Mouse (Mus musculus) stomach, embryonic 15.5 days (tissue): ENCODE measurements at regions not wholly inside any gene's neighbourhood (a gene's known extent, or its start where the extent isn't known, plus 50 kb on each side); places are given as distances from the start of the nearest gene placed in this dataset.
A peak's percentile ranks its signal among the peaks of the same experiment; 100 is the strongest.

Source experiments
- ATAC-seq: fragments of 200-750 bp; cut with Nextera tagmentation; 2 replicates; pipeline ENCODE4 v1.8.0; 2017; ENCODE audit warnings: low read depth, moderate number of reproducible peaks, moderate TSS enrichment; ENCODE audit not compliant: insufficient read depth, low FRiP score
- H3K27ac ChIP-seq: fragments of 300-500 bp; sonication (generic); 2 replicates; pipeline ENCODE4 v1.5.1; 2015; ENCODE audit warnings: mild to moderate bottlenecking, inconsistent platforms
- H3K27me3 ChIP-seq: fragments of 300-500 bp; sonication (generic); replicated peaks from 2 replicates; pipeline ENCODE4 v1.6.1; 2015; ENCODE audit warnings: inconsistent platforms
- H3K36me3 ChIP-seq: fragments of 300-500 bp; sonication (generic); 2 replicates; pipeline ENCODE4 v1.6.1; 2015; ENCODE audit warnings: inconsistent platforms
- H3K4me1 ChIP-seq: fragments of 300-500 bp; sonication (generic); 2 replicates; pipeline ENCODE4 v1.6.1; 2015; ENCODE audit warnings: inconsistent platforms
- H3K4me2 ChIP-seq: fragments of 300-500 bp; sonication (generic); 2 replicates; pipeline ENCODE4 v1.6.1; 2015; ENCODE audit warnings: mild to moderate bottlenecking, inconsistent platforms
- H3K4me3 ChIP-seq: fragments of 300-500 bp; sonication (generic); replicated peaks from 2 replicates; pipeline ENCODE4 v1.5.1; 2015; ENCODE audit warnings: inconsistent platforms
- H3K9ac ChIP-seq: fragments of 300-500 bp; sonication (generic); 2 replicates; pipeline ENCODE4 v1.6.1; 2015; ENCODE audit warnings: inconsistent platforms
- H3K9me3 ChIP-seq: fragments of 300-500 bp; sonication (generic); 2 replicates; pipeline ENCODE4 v1.6.1; 2016; ENCODE audit warnings: inconsistent platforms
- WGBS: fragments of 180-500 bp; shearing (Covaris S2); methylation state at CpG from one replicate; pipeline ENCODE4 v1.1.7; 2015; 5-methylcytosine and 5-hydroxymethylcytosine counted together

GRCm38 (mm10) chr13:28790381-28790780 is 163.1 kb downstream of the Sox4 start:
- no peaks in the 10 kb centered on the region for H3K9me3 ChIP-seq
- H3K4me3 ChIP-seq = no peak overlapping the region
- H3K36me3 ChIP-seq = no peaks in the 10 kb centered on the region
- H3K4me1 ChIP-seq = peaks cover 16% of the 10 kb centered on the region
- no peaks in the 10 kb centered on the region for H3K27me3 ChIP-seq
- no peak overlapping the region for H3K4me2 ChIP-seq
- WGBS = 60% methylated on average over 4 of the region's 4 CpGs
- no peak overlapping the region for H3K9ac ChIP-seq
- H3K27ac ChIP-seq = no peak overlapping the region
- ATAC-seq = no peak

GRCm38 (mm10) chr13:28787331-28787643 is 166.2 kb downstream of the Sox4 start:
- no peaks in the 10 kb centered on the region for H3K27me3 ChIP-seq
- no peak overlapping the region for H3K4me3 ChIP-seq
- 34% methylated on average over 3 of the region's 3 CpGs for WGBS
- H3K9me3 ChIP-seq = no peaks in the 10 kb centered on the region
- H3K4me2 ChIP-seq = peak overlapping the region; percentile 23; the same call in 1 of the 2 replicates
- no peak for ATAC-seq
- no peak overlapping the region for H3K9ac ChIP-seq
- peak overlapping the region; percentile 61; the same call in 1 of the 2 replicates for H3K27ac ChIP-seq
- H3K36me3 ChIP-seq = no peaks in the 10 kb centered on the region
- peaks cover 11% of the 10 kb centered on the region for H3K4me1 ChIP-seq

- H3K27ac ChIP-seq = peak overlapping the region; percentile 61; the same call in 1 of the 2 replicates
- no peak overlapping the region for H3K4me3 ChIP-seq
- peaks cover 11% of the 10 kb centered on the region for H3K4me1 ChIP-seq
- peak overlapping the region; percentile 23; the same call in 1 of the 2 replicates for H3K4me2 ChIP-seq
- 27% methylated on average over 9 of the region's 9 CpGs for WGBS
- no peaks in the 10 kb centered on the region for H3K36me3 ChIP-seq
- no peak for ATAC-seq
- H3K9ac ChIP-seq = no peak overlapping the region
- H3K9me3 ChIP-seq = no peaks in the 10 kb centered on the region
- no peaks in the 10 kb centered on the region for H3K27me3 ChIP-seq
Measured at GRCm38 (mm10) chr13:28786629-28787330, 166.7 kb downstream of the Sox4 start.

GRCm38 (mm10) chr13:28782497-28783246 is 170.8 kb downstream of the Sox4 start:
- no peak overlapping the region for H3K4me3 ChIP-seq
- H3K4me1 ChIP-seq = peaks cover 11% of the 10 kb centered on the region
- no peaks in the 10 kb centered on the region for H3K36me3 ChIP-seq
- H3K27ac ChIP-seq = no peak overlapping the region
- H3K27me3 ChIP-seq = no peaks in the 10 kb centered on the region
- no peaks in the 10 kb centered on the region for H3K9me3 ChIP-seq
- H3K4me2 ChIP-seq = no peak overlapping the region
- no peak overlapping the region for H3K9ac ChIP-seq
- WGBS = 46% methylated on average over 10 of the region's 10 CpGs
- ATAC-seq = no peak

- H3K4me3 ChIP-seq = no peak overlapping the region
- H3K36me3 ChIP-seq = no peaks in the 10 kb centered on the region
- H3K27ac ChIP-seq = no peak overlapping the region
- 38% methylated on average over 5 of the region's 5 CpGs for WGBS
- no peak overlapping the region for H3K4me2 ChIP-seq
- no peaks in the 10 kb centered on the region for H3K27me3 ChIP-seq
- no peak for ATAC-seq
- peaks cover 7% of the 10 kb centered on the region for H3K4me1 ChIP-seq
- H3K9ac ChIP-seq = no peak overlapping the region
- H3K9me3 ChIP-seq = no peaks in the 10 kb centered on the region
Measured at GRCm38 (mm10) chr13:28782081-28782480, 171.4 kb downstream of the Sox4 start.

GRCm38 (mm10) chr13:28781660-28782059 is 171.9 kb downstream of the Sox4 start:
- H3K27me3 ChIP-seq = no peaks in the 10 kb centered on the region
- 53% methylated on average over 5 of the region's 5 CpGs for WGBS
- no peak for ATAC-seq
- no peaks in the 10 kb centered on the region for H3K9me3 ChIP-seq
- H3K4me2 ChIP-seq = no peak overlapping the region
- no peak overlapping the region for H3K9ac ChIP-seq
- no peaks in the 10 kb centered on the region for H3K36me3 ChIP-seq
- no peak overlapping the region for H3K27ac ChIP-seq
- H3K4me3 ChIP-seq = no peak overlapping the region
- H3K4me1 ChIP-seq = peaks cover 3% of the 10 kb centered on the region; the same call in 1 of the 2 replicates

- no peak for ATAC-seq
- Histone ChIP-seq H3K36me3 (no peaks in the 10 kb centered on the region), H3K9me3 (no peaks in the 10 kb centered on the region), H3K9ac (no peak overlapping the region), H3K4me2 (no peak overlapping the region), H3K4me3 (no peak overlapping the region), H3K27me3 (no peaks in the 10 kb centered on the region), H3K27ac (no peak overlapping the region), H3K4me1 (no peaks in the 10 kb centered on the region)
- WGBS = 69% methylated on average over 5 of the region's 5 CpGs
Measured at GRCm38 (mm10) chr13:28780462-28780861, 173.1 kb downstream of the Sox4 start.

- Histone ChIP-seq H3K36me3 (no peaks in the 10 kb centered on the region), H3K27me3 (no peaks in the 10 kb centered on the region), H3K9me3 (no peaks in the 10 kb centered on the region), H3K4me3 (no peak overlapping the region), H3K4me1 (0 out of 2 replicates have a peak, but pooled peaks cover 7% of the 10 kb centered on the region), H3K27ac (no peak overlapping the region), H3K4me2 (no peak overlapping the region), H3K9ac (no peak overlapping the region)
- WGBS = 57% methylated on average over 7 of the region's 7 CpGs
- ATAC-seq = no peak
Measured at GRCm38 (mm10) chr13:28775142-28775815, 178.2 kb downstream of the Sox4 start.

GRCm38 (mm10) chr13:28774649-28775048 is 178.9 kb downstream of the Sox4 start:
- no peaks in the 10 kb centered on the region for H3K9me3 ChIP-seq
- peaks cover 11% of the 10 kb centered on the region; the same call in 1 of the 2 replicates for H3K4me1 ChIP-seq
- H3K4me2 ChIP-seq = no peak overlapping the region
- ATAC-seq = no peak
- no peak overlapping the region for H3K4me3 ChIP-seq
- H3K9ac ChIP-seq = no peak overlapping the region
- 82% methylated on average over 7 of the region's 7 CpGs for WGBS
- no peaks in the 10 kb centered on the region for H3K36me3 ChIP-seq
- H3K27me3 ChIP-seq = no peaks in the 10 kb centered on the region
- no peak overlapping the region for H3K27ac ChIP-seq

- Histone ChIP-seq H3K4me3 (no peak overlapping the region), H3K9ac (no peak overlapping the region), H3K27ac (no peak overlapping the region), H3K36me3 (no peaks in the 10 kb centered on the region), H3K27me3 (no peaks in the 10 kb centered on the region), H3K4me1 (peaks cover 17% of the 10 kb centered on the region; the same call in 1 of the 2 replicates), H3K4me2 (no peak overlapping the region), H3K9me3 (no peaks in the 10 kb centered on the region)
- WGBS = 78% methylated on average over 2 of the region's 2 CpGs
- ATAC-seq = no peak
Measured at GRCm38 (mm10) chr13:28773466-28773865, 180.0 kb downstream of the Sox4 start.

- Histone ChIP-seq H3K9me3 (no peaks in the 10 kb centered on the region), H3K27me3 (no peaks in the 10 kb centered on the region), H3K36me3 (no peaks in the 10 kb centered on the region), H3K4me1 (peaks cover 18% of the 10 kb centered on the region; the same call in 1 of the 2 replicates), H3K9ac (no peak overlapping the region), H3K4me3 (no peak overlapping the region), H3K27ac (peak overlapping the region; percentile 55; the same call in 1 of the 2 replicates), H3K4me2 (peak overlapping the region; percentile 36; the same call in 1 of the 2 replicates)
- ATAC-seq = no peak; the same call in 1 of the 2 replicates
- WGBS = 18% methylated on average over 13 of the region's 13 CpGs
Measured at GRCm38 (mm10) chr13:28770531-28770930, 183.0 kb downstream of the Sox4 start.

GRCm38 (mm10) chr13:28770018-28770417 is 183.5 kb downstream of the Sox4 start:
- Histone ChIP-seq H3K27ac (peak overlapping the region; percentile 72), H3K4me3 (no peak overlapping the region), H3K9me3 (no peaks in the 10 kb centered on the region), H3K27me3 (no peaks in the 10 kb centered on the region), H3K4me1 (peaks cover 18% of the 10 kb centered on the region; the same call in 1 of the 2 replicates), H3K36me3 (no peaks in the 10 kb centered on the region), H3K4me2 (no peak overlapping the region), H3K9ac (no peak overlapping the region)
- WGBS = 46% methylated on average over 4 of the region's 4 CpGs
- ATAC-seq = no peak
